Mouse (Mus musculus) left cerebral cortex, postnatal 25 days (tissue): Measurements from ENCODE around the gene Elfn1. TPM values are rescaled to one million over a fixed set of nuclear protein-coding genes. Genes with fewer than 3 reads are reported as not detected.

Source experiments
- DNase-seq, 2 experiments: peaks; one replicate each; pipeline ENCODE4 v3.0.0; 2022; ENCODE audit warnings: low spot score in 2 of 2, mixed read lengths in 1 of 2
- intact Hi-C: fragments of 180-260 bp; cut with DNase I; formaldehyde crosslinking; loops from one replicate; pipeline ENCODE4 v1.15.1; 2025
- total RNA-seq, 2 experiments: library from RNA; stranded (reverse); gene quantifications; 2 replicates each; pipeline ENCODE4 v1.2.3; 2021

Gene Elfn1
- total RNA-seq, 2 experiments from 2014 or later = 35.0 to 37.6 TPM

- intact Hi-C loops = no loop called here
- DNase-seq = no peak
Observed at GRCm38 (mm10) chr5:140010405-140010804, 102.7 kb downstream of the Elfn1 start.

- intact Hi-C loops = no loop called here
- no peak for DNase-seq
Observed at GRCm38 (mm10) chr5:140012286-140012967, 104.7 kb downstream of the Elfn1 start.

GRCm38 (mm10) chr5:140013652-140014051 is 105.9 kb downstream of the Elfn1 start:
- intact Hi-C loops = no loop called here
- DNase-seq = no peak

GRCm38 (mm10) chr5:140016896-140017295 is 109.2 kb downstream of the Elfn1 start:
- intact Hi-C loops = no loop called here
- DNase-seq = no peak

- intact Hi-C loops = no loop called here
- peak; percentile 20 for DNase-seq
Observed at GRCm38 (mm10) chr5:140018780-140019179, 111.0 kb downstream of the Elfn1 start.

- no peak for DNase-seq
- intact Hi-C loops = no loop called here
Observed at GRCm38 (mm10) chr5:140019616-140020015, 111.9 kb downstream of the Elfn1 start.

GRCm38 (mm10) chr5:140021755-140022154 is 114.0 kb downstream of the Elfn1 start:
- intact Hi-C loops = no loop called here
- peak; percentile 52 to 59 for DNase-seq

- no peak for DNase-seq
- intact Hi-C loops = no loop called here
Observed at GRCm38 (mm10) chr5:140022861-140023260, 115.1 kb downstream of the Elfn1 start.

GRCm38 (mm10) chr5:140023941-140024500 is 116.3 kb downstream of the Elfn1 start:
- intact Hi-C loops = no loop called here
- peak; percentile 24 for DNase-seq

Other genes with a start within 250 kb of the Elfn1 start
- 1 to 10 TPM; 2.0 to 2.4 TPM for gene Micall2, start 171.6 kb upstream of the Elfn1 start, total RNA-seq
- gene Ints1, start 132.3 kb upstream of the Elfn1 start, total RNA-seq = 10 to 100 TPM; 82.7 to 91.5 TPM
- gene Mafk, start 116.4 kb upstream of the Elfn1 start, total RNA-seq = 1 to 10 TPM; 6.8 TPM
- under 1 TPM in 1 of 2 experiments, not detected in 1; 0.48 TPM for gene Tmem184a, start 88.0 kb upstream of the Elfn1 start, total RNA-seq
- gene Gm26938, start 81.5 kb upstream of the Elfn1 start, total RNA-seq = not detected
- gene Psmg3, start 81.1 kb upstream of the Elfn1 start, total RNA-seq = 10 to 100 TPM; 20.5 to 21.0 TPM